Mouse (Mus musculus) layer of hippocampus, adult 11-12 months (tissue): Measurements from ENCODE around the gene Acsf2.

Source experiments
- DNase-seq: peaks from one replicate; pipeline ENCODE4 v3.0.0; 2022; ENCODE audit warnings: low spot score

Acsf2 gene

DNA sequence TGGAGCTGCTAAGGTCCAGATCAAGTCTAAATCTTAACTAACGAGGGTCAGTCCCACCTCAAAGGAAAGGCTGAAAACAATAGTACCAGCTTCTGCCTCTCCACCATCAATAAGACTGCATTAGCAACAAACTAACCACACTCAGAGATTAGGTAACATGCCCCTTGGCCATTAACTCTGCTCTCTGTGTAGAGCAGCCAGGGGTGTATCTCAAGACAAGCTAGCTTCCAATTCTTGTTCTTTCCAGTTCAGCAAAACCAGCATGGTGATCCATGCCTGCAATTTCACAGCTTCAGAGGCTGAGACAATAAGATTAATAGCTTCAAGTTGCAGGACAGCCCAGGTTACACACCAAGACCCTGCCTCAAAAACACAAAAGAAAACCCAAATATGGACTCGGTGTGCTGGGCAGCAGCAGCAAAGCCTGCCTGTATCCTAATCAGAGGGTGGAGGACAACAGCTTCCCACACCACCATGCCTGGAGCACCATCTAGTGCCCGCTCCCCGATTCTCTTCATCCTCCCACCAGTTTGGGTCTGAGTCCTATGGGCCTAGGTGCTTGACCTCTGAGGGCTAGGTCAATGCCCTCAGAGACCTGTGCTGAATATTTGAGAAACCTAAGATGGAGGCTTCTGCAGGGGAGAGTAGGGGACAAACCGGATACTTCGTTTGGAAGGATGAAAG lies 3.1 kb downstream of the Acsf2 start:
- DNase-seq = no peak

- no peak for DNase-seq
These were observed 4.4 kb downstream of the Acsf2 start for GRCm38 (mm10) chr11:94597319-94597718.

- DNase-seq = no peak
These were observed 5.3 kb downstream of the Acsf2 start for GRCm38 (mm10) chr11:94596311-94596852.

GRCm38 (mm10) chr11:94587511-94587910 lies 14.2 kb downstream of the Acsf2 start:
- DNase-seq = no peak

- no peak for DNase-seq
These were observed 16.6 kb downstream of the Acsf2 start for GRCm38 (mm10) chr11:94585091-94585490.

DNA sequence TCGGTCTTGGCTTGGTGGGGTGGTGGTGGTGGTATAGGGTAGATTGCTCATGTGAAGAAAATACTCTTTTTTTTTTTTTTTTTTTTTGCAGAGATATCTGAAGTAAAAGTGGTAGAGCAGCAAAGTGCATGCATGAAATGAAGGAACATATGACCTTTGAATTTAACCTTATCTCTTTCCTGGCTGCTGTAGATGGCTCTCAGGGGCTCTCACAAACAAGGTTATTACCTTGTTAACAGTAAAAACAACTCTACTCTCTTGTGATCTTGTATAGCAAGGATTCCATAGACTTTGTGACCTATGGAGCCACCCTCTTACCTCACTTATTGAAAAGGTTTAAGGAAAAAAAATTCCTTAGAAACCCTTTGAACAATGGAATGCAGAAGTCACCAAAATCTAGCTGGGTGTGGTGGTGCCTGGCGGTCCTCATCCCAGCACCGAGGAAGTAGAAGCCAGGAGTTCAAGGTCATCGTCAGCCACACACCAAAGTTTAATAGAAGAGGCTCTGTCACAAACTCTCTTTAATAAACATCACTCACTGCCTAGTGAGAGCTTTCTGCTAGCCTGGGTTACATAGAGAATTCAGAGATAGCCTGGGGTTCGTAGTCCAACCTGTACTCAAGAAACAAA lies 21.4 kb downstream of the Acsf2 start:
- DNase-seq = no peak

DNA sequence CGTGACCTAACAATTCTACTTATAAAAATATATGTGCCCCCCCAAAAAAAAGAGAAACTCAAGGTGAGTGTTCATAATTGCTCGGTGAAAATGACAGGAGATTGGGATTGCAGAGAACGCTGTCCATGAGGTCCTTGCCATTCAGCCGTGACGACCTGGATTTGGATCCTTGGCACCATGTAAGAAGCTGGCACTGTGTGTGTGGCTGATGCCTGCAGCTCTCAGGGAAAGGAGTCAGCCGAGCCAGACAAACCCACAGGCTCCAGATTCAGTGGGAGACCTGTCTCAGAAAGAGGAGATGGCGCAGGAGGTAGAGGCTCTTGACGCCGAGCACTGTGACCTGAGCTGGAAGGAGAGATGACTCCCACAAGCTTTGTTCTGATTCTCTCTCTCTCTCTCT lies 25.3 kb downstream of the Acsf2 start:
- DNase-seq = no peak

DNA sequence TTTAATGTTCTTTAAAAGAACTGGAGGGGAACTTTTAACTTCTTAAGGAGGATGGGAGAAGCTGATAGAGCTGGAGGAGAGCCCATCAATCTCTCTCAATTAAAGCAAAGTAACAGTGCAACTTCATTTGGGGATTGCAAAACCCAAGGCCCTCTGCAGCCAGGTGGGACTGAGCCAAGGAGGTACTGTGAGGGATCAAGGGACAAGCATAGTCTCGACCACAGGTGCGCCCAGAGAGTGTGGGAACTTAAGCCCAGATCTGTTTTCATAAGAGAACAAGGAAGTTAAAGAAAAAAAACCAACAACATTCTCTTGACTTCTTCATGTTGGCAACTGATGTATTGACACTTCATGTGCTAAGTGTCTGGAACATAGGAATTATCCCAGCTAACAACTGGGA lies 26.6 kb downstream of the Acsf2 start:
- DNase-seq = no peak

GRCm38 (mm10) chr11:94574560-94574959 lies 27.1 kb downstream of the Acsf2 start:
- no peak for DNase-seq

DNA sequence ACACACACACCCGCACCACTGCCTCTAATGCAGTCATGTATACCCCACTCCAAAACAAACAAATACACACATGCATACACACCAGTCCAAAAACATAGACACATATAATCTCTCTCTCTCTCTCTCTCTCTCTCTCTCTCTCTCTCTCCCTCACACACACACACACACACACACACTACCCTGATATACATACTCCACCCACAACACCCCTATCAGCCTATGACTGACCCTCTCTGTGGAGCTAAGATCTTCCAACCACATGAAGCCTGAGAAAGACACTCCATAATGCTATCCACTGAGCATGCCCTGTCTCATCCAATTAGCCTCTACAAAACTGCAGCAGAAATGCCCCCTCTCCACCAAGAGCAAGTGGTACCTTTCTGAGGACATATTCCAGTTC lies 29.8 kb downstream of the Acsf2 start:
- no peak for DNase-seq

- DNase-seq = no peak
These were observed 31.1 kb downstream of the Acsf2 start for GRCm38 (mm10) chr11:94570612-94571011.

DNA sequence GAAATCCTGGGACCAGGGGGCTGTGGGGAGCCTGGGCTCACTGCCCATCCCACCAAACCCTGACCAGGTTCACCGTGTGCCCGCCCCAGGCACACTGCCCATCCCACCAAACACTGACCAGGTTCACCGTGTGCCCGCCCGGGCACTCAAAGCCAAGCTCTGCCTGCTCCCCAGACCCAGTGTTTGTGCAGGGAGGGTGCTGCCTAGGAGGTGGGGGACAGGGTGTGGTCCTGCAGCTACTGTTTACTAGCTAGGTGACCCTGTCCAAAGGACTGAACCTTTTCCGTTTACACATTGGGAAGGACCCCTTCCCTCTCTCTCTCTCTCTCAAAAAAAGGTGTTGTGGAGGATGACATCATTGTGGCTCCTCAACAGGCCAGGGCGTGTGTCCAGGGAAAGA lies 34.3 kb downstream of the Acsf2 start:
- DNase-seq = no peak

GRCm38 (mm10) chr11:94566534-94566933 lies 35.1 kb downstream of the Acsf2 start:
- DNase-seq = no peak

- no peak for DNase-seq
These were observed 36.6 kb downstream of the Acsf2 start for GRCm38 (mm10) chr11:94565151-94565479.

GRCm38 (mm10) chr11:94564437-94565150 lies 37.1 kb downstream of the Acsf2 start, which contains the start of gene Chad:
Chad (plus strand) TSS chr11:94565047.
- DNase-seq = no peak

DNA sequence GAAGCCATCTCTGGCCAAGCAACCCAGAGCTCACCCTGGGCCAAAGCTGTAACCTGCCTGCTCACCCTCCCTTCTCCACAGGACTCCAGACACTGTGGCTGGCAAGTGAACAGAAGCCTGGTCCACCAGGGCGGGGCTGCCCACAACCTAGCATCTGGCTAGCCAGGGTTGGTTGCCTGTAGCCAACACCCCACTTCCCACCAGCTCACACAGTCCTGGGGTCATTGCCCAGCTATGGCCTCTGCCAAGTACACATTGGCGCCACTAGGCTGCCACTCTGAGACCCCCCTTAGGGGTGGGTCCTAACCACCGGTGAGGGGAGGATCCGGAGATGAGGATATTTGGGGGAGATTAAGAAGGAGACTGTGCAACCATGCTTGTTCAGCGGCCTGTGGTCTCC lies 37.9 kb downstream of the Acsf2 start:
- DNase-seq = no peak

DNA sequence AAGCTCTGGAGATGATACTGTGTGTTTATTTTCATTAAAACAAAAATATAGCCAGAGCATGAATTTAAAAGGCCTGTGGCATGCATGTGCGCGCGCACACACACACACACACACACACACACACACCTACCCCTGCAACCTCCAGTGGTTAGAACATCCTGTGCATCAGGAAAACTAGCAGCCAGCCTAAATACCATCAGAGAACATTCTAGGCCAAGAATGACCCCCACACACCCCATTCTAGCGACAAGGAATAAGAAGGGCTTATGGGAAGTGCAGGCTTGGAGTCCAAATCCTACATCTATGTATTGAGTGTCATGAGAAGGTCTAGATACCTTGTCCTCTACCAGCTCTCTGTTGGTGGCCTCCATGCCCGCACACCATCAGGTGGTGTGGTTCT lies 38.3 kb downstream of the Acsf2 start:
- no peak for DNase-seq

DNA sequence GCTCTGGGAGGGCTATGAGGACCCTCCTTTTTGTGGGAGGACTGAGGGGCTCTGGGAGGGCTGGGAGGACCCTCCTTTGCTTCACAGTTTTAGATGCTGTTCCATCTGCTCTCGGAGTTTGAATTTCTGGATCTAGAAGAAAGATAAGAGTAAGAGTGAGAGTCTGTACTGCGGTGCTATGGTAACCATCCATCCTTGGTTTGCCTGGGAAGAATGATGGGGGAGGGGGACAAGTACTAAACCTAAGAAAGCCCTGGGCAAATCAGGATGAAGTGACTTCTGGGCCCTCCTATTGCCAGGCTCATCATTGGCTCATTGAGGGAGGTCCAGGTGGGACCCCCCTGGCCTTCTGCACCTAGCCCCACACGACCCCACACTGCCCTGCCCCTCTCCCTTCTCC lies 43.4 kb downstream of the Acsf2 start:
- no peak for DNase-seq

- no peak for DNase-seq
These were observed 51.3 kb downstream of the Acsf2 start for GRCm38 (mm10) chr11:94550442-94550744.

GRCm38 (mm10) chr11:94549691-94550441 lies 51.8 kb downstream of the Acsf2 start:
- DNase-seq = peak; percentile 45

- DNase-seq = peak; percentile 97
These were observed 52.6 kb downstream of the Acsf2 start, which contains the start of gene Rsad1 for GRCm38 (mm10) chr11:94548888-94549690. Rsad1 (minus strand) TSS chr11:94549255.
